Mouse (Mus musculus) CH12.LX (cell line): Measurements from ENCODE around the gene Nup153. TPM values are rescaled to one million over a fixed set of nuclear protein-coding genes. Genes with fewer than 3 reads are reported as not detected.

Experiments
- DNase-seq: peaks from one replicate; pipeline ENCODE4 v3.0.0-alpha.2; 2013; ENCODE audit errors: extremely low read depth
- H3K27ac ChIP-seq: 2 replicates; pipeline ENCODE4 v1.5.1; 2012; ENCODE audit warnings: low read depth, mild to moderate bottlenecking, control low read depth, moderate library complexity; ENCODE audit not compliant: insufficient read depth
- H3K27me3 ChIP-seq: replicated peaks from 2 replicates; pipeline ENCODE3; 2012; ENCODE audit warnings: inconsistent platforms
- H3K36me3 ChIP-seq, 2 experiments: replicated peaks in 1 of 2; 2 replicates each; pipeline versions ENCODE3 to v1.6.1; 2012; ENCODE audit warnings: inconsistent platforms in 1 of 2, low read length in 1 of 2, mild to moderate bottlenecking in 1 of 2, mixed read lengths in 1 of 2, moderate library complexity in 1 of 2; ENCODE audit not compliant: control insufficient read depth in 1 of 2, insufficient read depth in 1 of 2
- H3K4me1 ChIP-seq, 2 experiments: 2 replicates each; pipeline ENCODE4 v1.6.1; 2012; ENCODE audit warnings: inconsistent platforms in 1 of 2, moderate library complexity in 1 of 2; ENCODE audit not compliant: insufficient read depth in 2 of 2, control insufficient read depth in 1 of 2
- H3K4me2 ChIP-seq: 2 replicates; pipeline ENCODE4 v1.6.1; 2012; ENCODE audit warnings: low read depth, mild to moderate bottlenecking, control low read depth; ENCODE audit not compliant: poor library complexity, insufficient read depth, severe bottlenecking
- H3K4me3 ChIP-seq, 3 experiments: fragments of 150-350 bp in 1 of 3; sonication (generic) in 1 of 3; replicated peaks in 1 of 3; 2 replicates each; pipeline versions ENCODE3 to v1.5.1; 2011 to 2012; ENCODE audit warnings: low read depth in 2 of 3, low read length in 2 of 3, mild to moderate bottlenecking in 2 of 3, moderate library complexity in 2 of 3, control low read depth in 1 of 3, improper control_type of control experiment in 1 of 3, inconsistent platforms in 1 of 3, mixed read lengths in 1 of 3; ENCODE audit not compliant: poor library complexity in 1 of 3
- H3K79me2 ChIP-seq: replicated peaks from 2 replicates; pipeline ENCODE4 v1.6.1; 2012; ENCODE audit warnings: mild to moderate bottlenecking, moderate library complexity; ENCODE audit not compliant: control insufficient read depth, poor library complexity, insufficient read depth, severe bottlenecking; ENCODE audit errors: extremely low read depth
- H3K9ac ChIP-seq: 2 replicates; pipeline ENCODE4 v1.6.1; 2012; ENCODE audit warnings: low read depth, mild to moderate bottlenecking, control low read depth, moderate library complexity; ENCODE audit not compliant: insufficient read depth
- H3K9me3 ChIP-seq: replicated peaks from 2 replicates; pipeline ENCODE3; 2012; ENCODE audit warnings: low read length, inconsistent platforms, mixed read lengths
- BHLHE40 ChIP-seq: IDR thresholded peaks from 2 replicates; pipeline ENCODE4 v1.6.1; 2011; ENCODE audit warnings: mild to moderate bottlenecking, low read depth, low read length, improper control_type of control experiment
- CHD1 ChIP-seq: IDR thresholded peaks from 2 replicates; pipeline ENCODE4 v1.6.1; 2012; ENCODE audit warnings: low read depth, low read length, improper control_type of control experiment, inconsistent platforms
- CHD2 ChIP-seq: IDR thresholded peaks from 2 replicates; pipeline ENCODE4 v1.6.1; 2011; ENCODE audit warnings: low read length, improper control_type of control experiment
- CTCF ChIP-seq, 2 experiments: IDR thresholded peaks in 1 of 2; conservative IDR thresholded peaks in 1 of 2; 2 replicates each; pipeline ENCODE4 v1.5.1; 2011 to 2012; ENCODE audit warnings: low read depth in 2 of 2, low read length in 2 of 2, improper control_type of control experiment in 1 of 2, inconsistent platforms in 1 of 2, mild to moderate bottlenecking in 1 of 2, moderate library complexity in 1 of 2
- E2F4 ChIP-seq: IDR thresholded peaks from 2 replicates; pipeline ENCODE4 v1.6.1; 2011; ENCODE audit warnings: low read depth, low read length, improper control_type of control experiment; ENCODE audit not compliant: insufficient replicate concordance
- ELF1 ChIP-seq: IDR thresholded peaks from 2 replicates; pipeline ENCODE4 v1.6.1; 2014; ENCODE audit warnings: low read depth, mild to moderate bottlenecking, inconsistent platforms, low read length, improper control_type of control experiment
- HCFC1 ChIP-seq: IDR thresholded peaks from 2 replicates; pipeline ENCODE4 v1.6.1; 2012; ENCODE audit warnings: low read depth, mild to moderate bottlenecking, inconsistent platforms, low read length, improper control_type of control experiment
- JUN ChIP-seq: IDR thresholded peaks from 2 replicates; pipeline ENCODE4 v1.6.1; 2011; ENCODE audit warnings: low read depth, mild to moderate bottlenecking, low read length, improper control_type of control experiment, moderate library complexity; ENCODE audit not compliant: insufficient read depth
- JUND ChIP-seq: conservative IDR thresholded peaks from 2 replicates; pipeline ENCODE4 v1.6.1; 2011; ENCODE audit warnings: low read depth, low read length, improper control_type of control experiment
- MAFK ChIP-seq: IDR thresholded peaks from 2 replicates; pipeline ENCODE4 v1.6.1; 2011; ENCODE audit warnings: low read length, improper control_type of control experiment; ENCODE audit not compliant: insufficient replicate concordance
- MAX ChIP-seq: IDR thresholded peaks from 2 replicates; pipeline ENCODE4 v1.6.1; 2011; ENCODE audit warnings: low read length, improper control_type of control experiment
- MEF2A ChIP-seq: IDR thresholded peaks from 2 replicates; pipeline ENCODE4 v1.6.1; 2014; ENCODE audit warnings: low read depth, mild to moderate bottlenecking, inconsistent platforms, low read length, improper control_type of control experiment, borderline replicate concordance
- MYC ChIP-seq: IDR thresholded peaks from 2 replicates; pipeline ENCODE4 v1.6.1; 2011; ENCODE audit warnings: low read depth, mild to moderate bottlenecking, improper control_type of control experiment, low read length
- NELFE ChIP-seq: IDR thresholded peaks from 2 replicates; pipeline ENCODE4 v1.6.1; 2011; ENCODE audit warnings: low read depth, low read length, improper control_type of control experiment
- PAX5 ChIP-seq: IDR thresholded peaks from 2 replicates; pipeline ENCODE4 v1.6.1; 2012; ENCODE audit warnings: low read length, inconsistent platforms, mixed read lengths
- POLR2AphosphoS2 ChIP-seq: IDR thresholded peaks from 2 replicates; pipeline ENCODE4 v1.6.1; 2011; ENCODE audit warnings: low read depth, low read length, improper control_type of control experiment
- RAD21 ChIP-seq: IDR thresholded peaks from 2 replicates; pipeline ENCODE4 v1.6.1; 2011; ENCODE audit warnings: low read depth, mild to moderate bottlenecking, low read length, improper control_type of control experiment, moderate library complexity
- RCOR1 ChIP-seq: conservative IDR thresholded peaks from 2 replicates; pipeline ENCODE4 v1.6.1; 2012; ENCODE audit warnings: low read depth, mild to moderate bottlenecking, inconsistent platforms, low read length, improper control_type of control experiment
- SIN3A ChIP-seq: IDR thresholded peaks from 2 replicates; pipeline ENCODE4 v1.6.1; 2012; ENCODE audit warnings: low read length, improper control_type of control experiment, inconsistent platforms
- SMC3 ChIP-seq: IDR thresholded peaks from 2 replicates; pipeline ENCODE4 v1.6.1; 2011; ENCODE audit warnings: low read depth, low read length, improper control_type of control experiment
- TCF12 ChIP-seq: IDR thresholded peaks from 2 replicates; pipeline ENCODE4 v1.6.1; 2014; ENCODE audit warnings: low read depth, mild to moderate bottlenecking, inconsistent platforms, low read length, improper control_type of control experiment
- UBTF ChIP-seq: IDR thresholded peaks from 2 replicates; pipeline ENCODE4 v1.6.1; 2012; ENCODE audit warnings: low read depth, mild to moderate bottlenecking, inconsistent platforms, low read length, improper control_type of control experiment, moderate library complexity
- USF1 ChIP-seq: IDR thresholded peaks from 2 replicates; pipeline ENCODE4 v1.6.1; 2014; ENCODE audit warnings: low read depth, mild to moderate bottlenecking, inconsistent platforms, low read length, improper control_type of control experiment
- ZC3H11A ChIP-seq: IDR thresholded peaks from 2 replicates; pipeline ENCODE4 v1.6.1; 2012; ENCODE audit warnings: low read depth, mild to moderate bottlenecking, inconsistent platforms, low read length, improper control_type of control experiment
- ZMIZ1 ChIP-seq: IDR thresholded peaks from 2 replicates; pipeline ENCODE4 v1.6.1; 2012; ENCODE audit warnings: low read depth, mild to moderate bottlenecking, inconsistent platforms, low read length, improper control_type of control experiment
- ZNF384 ChIP-seq: IDR thresholded peaks from 2 replicates; pipeline ENCODE4 v1.6.1; 2012; ENCODE audit warnings: low read depth, low read length, improper control_type of control experiment, inconsistent platforms
- dilution Hi-C: fragments of 300-500 bp; cut with MboI; formaldehyde crosslinking; loops from 2 replicates; pipeline ENCODE4 v1.14.3; 2020; ENCODE audit warnings: low sequenced_read_pairs; ENCODE audit not compliant: extremely low pct_unique_long_range_greater_than_20kb, extremely low pct_ligation_motif_present
- in situ Hi-C: fragments of 300-500 bp; cut with MboI; formaldehyde crosslinking; loops from 3 replicates; pipeline ENCODE4 v1.14.3; 2019; ENCODE audit warnings: low sequenced_read_pairs, low pct_ligation_motif_present, low pct_unique_long_range_greater_than_20kb, mixed read lengths
- polyA plus RNA-seq: library from polyadenylated mRNA; unstranded; fragments of >175 nt; gene quantifications from 2 replicates; pipeline ENCODE4 v1.2.1, GENCODE M21; 2012; ENCODE audit warnings: low read depth; ENCODE audit not compliant: insufficient read length
- total RNA-seq, 2 experiments: library from RNA; depleted of rRNA; stranded (reverse); fragments of 300-350 nt in 1 of 2; fragments of >200 nt in 1 of 2; gene quantifications; 2 replicates each; pipeline ENCODE4 v1.2.3; 2012 to 2014

Gene Nup153
- total and polyA plus RNA-seq, 3 experiments = 60.6 to 118 (median 91.5) TPM

- peaks cover 0 to 40% of the 10 kb centered on the region in 2 experiments; a peak in 3 of 4 replicates for H3K4me1 ChIP-seq
- H3K9me3 ChIP-seq = no peaks in the 10 kb centered on the region
- no peak for DNase-seq
- no peak overlapping the region for H3K4me3 ChIP-seq
- TF ChIP-seq NELFE (no peak), CHD1 (no peak), CTCF (conservative IDR thresholded peaks at IDR 0.05 in 1 of 2, IDR thresholded peaks at IDR 0.05 in 1 of 2; ENCODE audit: low read depth in 2 of 2, low read length in 2 of 2) (no peak), TCF12 (no peak), RAD21 (no peak), MAX (no peak), MAFK (no peak), RCOR1 (no peak), CHD2 (no peak), UBTF (no peak)
- peaks cover 25% of the 10 kb centered on the region for H3K79me2 ChIP-seq
- H3K27ac ChIP-seq = no peak overlapping the region
- peaks cover 24 to 83% of the 10 kb centered on the region in 2 experiments for H3K36me3 ChIP-seq
- dilution Hi-C loops = no loop called here
- H3K4me2 ChIP-seq = no peak overlapping the region
- no peak overlapping the region for H3K9ac ChIP-seq
- in situ Hi-C loops = no loop called here
- H3K27me3 ChIP-seq = no peaks in the 10 kb centered on the region
These were observed 32.3 kb downstream of the Nup153 start for GRCm38 (mm10) chr13:46695296-46695908.

- Histone ChIP-seq H3K4me3 (no peak overlapping the region), H3K27ac (no peak overlapping the region), H3K4me1 (peaks cover 0 to 18% of the 10 kb centered on the region in 2 experiments; a peak in 1 of 4 replicates), H3K9me3 (no peaks in the 10 kb centered on the region), H3K4me2 (no peak overlapping the region), H3K79me2 (peaks cover 48% of the 10 kb centered on the region), H3K36me3 (peaks cover 33 to 93% of the 10 kb centered on the region in 2 experiments), H3K27me3 (no peaks in the 10 kb centered on the region), H3K9ac (no peak overlapping the region)
- DNase-seq = no peak
- in situ Hi-C loops = no loop called here
- dilution Hi-C loops = no loop called here
- TF ChIP-seq ZC3H11A (no peak), BHLHE40 (no peak), MYC (no peak), JUN (no peak), HCFC1 (no peak), POLR2AphosphoS2 (no peak), CHD1 (no peak), MEF2A (no peak), USF1 (no peak), ELF1 (no peak), CTCF (conservative IDR thresholded peaks at IDR 0.05 in 1 of 2, IDR thresholded peaks at IDR 0.05 in 1 of 2; ENCODE audit: low read depth in 2 of 2, low read length in 2 of 2) (no peak), ZMIZ1 (no peak), PAX5 (no peak), E2F4 (no peak), ZNF384 (no peak), CHD2 (no peak), RCOR1 (no peak), JUND (no peak), SMC3 (no peak), SIN3A (no peak)
These were observed 37.0 kb downstream of the Nup153 start for GRCm38 (mm10) chr13:46690559-46691241.
